Mouse (Mus musculus) heart, adult 18-20 months (tissue): ENCODE measurements around the gene Cxcl15. TPM values are rescaled to one million over a fixed set of nuclear protein-coding genes. Genes with fewer than 3 reads are reported as not detected.

Source experiments
- DNase-seq, 2 experiments: peaks; one replicate each; pipeline ENCODE4 v3.0.0; 2021 to 2022; ENCODE audit warnings: mixed read lengths in 1 of 2
- long read RNA-seq, 2 experiments: library from polyadenylated mRNA; stranded (forward); transcript quantifications; one replicate each; pipeline ENCODE4 v2.0.0; 2021
- total RNA-seq, 2 experiments: library from RNA; stranded (reverse); gene quantifications; 2 replicates each; pipeline ENCODE4 v1.2.3; 2021

Gene Cxcl15
- total RNA-seq: under 1 TPM in 1 of 2 experiments, not detected in 1; 0.18 TPM
- long read RNA-seq, experiment 1: 0 reads
- long read RNA-seq, experiment 2: 0 reads

DNA sequence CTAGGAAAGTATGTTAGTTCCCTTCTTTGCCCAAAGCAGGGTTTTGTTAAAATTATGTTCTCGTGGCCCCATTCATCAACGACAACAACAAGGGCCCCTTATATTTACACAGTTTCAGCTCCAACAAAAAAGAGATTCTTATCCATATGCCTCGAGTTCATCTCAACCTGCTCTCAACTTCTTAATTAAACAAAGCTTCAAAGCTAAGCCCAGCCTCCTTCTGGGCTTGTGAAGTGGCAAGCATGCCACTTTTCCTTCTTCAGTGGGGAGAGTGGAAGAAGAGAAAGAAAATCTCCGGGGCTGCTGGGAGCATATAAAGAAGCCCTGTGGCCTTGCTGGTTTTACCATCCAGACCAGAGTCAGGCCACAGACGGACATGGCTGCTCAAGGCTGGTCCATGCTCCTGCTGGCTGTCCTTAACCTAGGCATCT, at the start of gene Cxcl15:
Gene Cxcl15, plus strand, starts transcription at position 340 of the 431 bp plus-strand sequence.
- no peak for DNase-seq

DNA sequence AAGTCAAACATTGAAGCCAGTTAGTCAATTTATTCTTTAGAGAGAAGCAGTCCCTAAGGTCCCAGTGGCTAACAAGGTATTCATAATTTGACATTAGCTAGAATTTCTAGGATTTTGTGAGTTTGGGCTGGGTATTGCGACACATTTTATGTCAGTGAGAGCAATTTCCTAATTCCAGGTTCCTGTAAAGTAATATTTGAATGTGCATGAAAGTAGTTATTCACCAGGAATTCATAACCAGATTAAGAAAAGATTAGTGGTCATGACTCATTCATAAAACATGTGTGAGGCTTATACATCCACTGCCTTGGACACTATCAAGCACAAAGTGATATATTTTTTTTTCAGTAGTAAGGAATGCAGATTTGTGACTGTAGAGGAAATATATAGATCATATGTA, 40.4 kb upstream of the Cxcl15 start:
- DNase-seq: no peak

DNA sequence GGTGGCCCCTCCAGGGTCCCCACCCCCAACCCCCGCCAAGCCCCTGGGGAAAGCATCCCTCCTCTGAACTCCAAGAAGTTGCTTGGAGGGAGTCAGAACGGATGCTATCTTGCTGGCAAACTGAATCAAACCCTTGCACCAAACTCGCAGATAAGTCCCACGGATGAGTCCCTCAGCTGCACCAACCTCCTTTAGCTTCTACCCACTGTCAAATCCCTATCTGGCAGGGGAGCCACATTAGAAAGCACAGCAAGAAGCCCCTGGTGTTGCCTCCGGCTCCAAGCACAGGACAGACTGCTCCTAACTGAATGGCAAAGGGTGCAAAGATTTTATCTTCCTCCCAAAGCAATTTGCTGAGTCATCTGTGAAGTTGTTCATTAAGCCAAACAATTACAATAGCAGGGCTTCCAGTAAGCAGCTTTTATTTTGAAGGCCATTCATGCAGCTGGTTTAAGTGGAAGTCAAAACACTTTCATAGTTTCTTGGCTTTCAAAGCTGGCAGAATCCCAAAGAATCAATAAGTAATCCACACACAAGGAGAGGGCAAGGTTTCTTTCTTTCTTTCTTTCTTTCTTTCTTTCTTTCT, 36.2 kb upstream of the Cxcl15 start:
- DNase-seq: peak; percentile 42 to 52

DNA sequence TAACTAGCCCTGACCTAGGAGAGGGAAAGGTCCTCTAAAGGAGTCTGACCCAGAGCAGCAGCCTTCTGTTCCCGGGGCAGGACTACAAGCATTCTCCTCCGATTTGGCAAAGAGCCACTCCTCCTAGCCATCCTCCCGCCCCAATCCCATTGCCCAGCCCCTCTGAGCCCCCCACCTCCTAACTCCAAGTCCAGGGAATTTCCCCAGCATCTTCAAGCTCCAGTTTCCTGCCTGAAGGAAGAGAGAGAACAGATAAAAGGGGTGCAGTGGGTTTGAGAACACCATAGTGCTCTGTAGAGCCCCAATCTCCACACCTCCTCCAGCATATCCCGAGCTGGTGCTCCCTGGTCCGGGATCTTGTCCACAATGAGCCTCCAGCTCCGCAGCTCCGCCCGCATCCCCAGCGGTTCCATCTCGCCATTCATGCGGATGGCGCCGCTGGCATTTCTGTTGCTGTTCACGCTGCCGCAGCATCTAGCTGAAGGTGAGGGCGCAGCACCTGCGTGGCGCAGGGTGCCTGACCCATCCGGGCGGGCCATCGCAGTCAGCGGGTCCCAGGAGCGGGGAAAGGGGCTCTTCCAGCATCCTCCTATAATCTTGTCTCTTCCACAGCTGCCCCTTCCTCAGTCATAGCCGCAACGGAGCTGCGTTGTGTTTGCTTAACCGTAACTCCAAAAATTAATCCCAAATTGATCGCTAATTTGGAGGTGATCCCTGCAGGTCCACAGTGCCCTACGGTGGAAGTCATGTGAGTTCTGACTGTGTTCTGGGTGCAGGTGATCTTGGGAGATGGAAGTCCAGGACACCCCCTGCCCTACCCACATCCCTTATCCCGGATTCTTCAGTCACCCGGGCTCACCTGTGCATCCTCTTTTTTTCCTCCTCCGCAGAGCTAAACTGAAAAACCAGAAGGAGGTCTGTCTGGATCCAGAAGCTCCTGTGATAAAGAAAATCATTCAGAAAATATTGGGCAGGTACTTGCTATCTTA, 35.0 kb upstream of the Cxcl15 start, which contains the start of gene Cxcl5:
Gene Cxcl5, plus strand, starts transcription at position 284 of the 989 bp plus-strand sequence.
- peak in 1 of 2 experiments; percentile 30 for DNase-seq

DNA sequence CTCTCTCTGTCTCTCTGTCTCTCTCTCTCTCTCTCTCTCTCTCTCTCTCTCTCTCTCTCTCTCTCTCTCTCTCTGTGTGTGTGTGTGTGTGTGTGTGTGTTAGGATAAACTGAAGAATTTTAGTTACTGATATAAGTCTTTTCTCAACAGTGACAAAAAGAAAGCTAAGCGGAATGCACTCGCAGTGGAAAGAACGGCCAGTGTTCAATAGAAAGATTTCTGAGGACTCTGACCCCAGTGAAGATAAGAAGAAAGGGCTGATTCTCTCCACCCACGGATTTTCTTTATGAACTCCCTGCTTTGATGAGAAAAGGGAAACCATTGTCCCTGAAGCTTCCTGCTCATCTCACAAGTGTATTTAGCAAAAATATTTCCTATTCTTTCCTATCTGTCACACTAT, 34.0 kb upstream of the Cxcl15 start:
- no peak for DNase-seq

DNA sequence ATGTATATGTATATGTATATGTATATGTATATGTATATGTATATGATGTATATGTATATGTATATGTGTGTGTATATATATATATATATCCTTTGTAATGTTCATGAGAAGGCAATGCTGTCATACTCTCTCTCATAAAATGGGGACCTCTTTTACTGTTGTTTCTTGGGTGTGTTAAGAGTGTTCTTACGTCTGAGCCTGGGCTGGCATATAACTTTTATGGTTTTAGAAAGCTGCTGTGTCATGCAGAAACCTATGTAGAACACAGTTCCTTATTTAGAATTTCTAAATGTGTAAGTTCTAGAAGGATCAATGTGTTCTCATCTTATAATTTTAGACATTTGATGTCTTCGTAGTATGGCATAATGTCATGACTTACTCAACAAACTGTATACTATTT, 33.5 kb upstream of the Cxcl15 start:
- DNase-seq: no peak

DNA sequence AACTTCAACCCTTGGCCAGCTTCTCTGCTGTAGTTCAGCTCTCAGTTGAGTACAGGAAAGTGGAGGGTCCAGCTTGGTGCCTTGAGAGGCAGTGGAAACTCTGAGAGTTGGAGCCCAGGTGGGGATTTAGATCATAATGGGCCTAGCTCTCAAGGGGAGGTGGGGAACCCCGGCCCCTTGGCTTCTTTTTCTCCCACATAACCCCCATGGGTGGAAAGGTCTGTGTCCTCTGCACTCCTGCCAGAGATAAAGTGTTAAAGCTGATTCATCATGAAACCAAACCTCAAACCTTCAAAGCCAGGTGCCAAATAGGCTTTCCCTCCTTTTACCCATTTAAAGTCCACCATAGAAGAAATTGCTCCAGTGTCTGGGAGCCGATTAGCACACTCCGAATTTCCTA, 32.5 kb upstream of the Cxcl15 start:
- no peak for DNase-seq

DNA sequence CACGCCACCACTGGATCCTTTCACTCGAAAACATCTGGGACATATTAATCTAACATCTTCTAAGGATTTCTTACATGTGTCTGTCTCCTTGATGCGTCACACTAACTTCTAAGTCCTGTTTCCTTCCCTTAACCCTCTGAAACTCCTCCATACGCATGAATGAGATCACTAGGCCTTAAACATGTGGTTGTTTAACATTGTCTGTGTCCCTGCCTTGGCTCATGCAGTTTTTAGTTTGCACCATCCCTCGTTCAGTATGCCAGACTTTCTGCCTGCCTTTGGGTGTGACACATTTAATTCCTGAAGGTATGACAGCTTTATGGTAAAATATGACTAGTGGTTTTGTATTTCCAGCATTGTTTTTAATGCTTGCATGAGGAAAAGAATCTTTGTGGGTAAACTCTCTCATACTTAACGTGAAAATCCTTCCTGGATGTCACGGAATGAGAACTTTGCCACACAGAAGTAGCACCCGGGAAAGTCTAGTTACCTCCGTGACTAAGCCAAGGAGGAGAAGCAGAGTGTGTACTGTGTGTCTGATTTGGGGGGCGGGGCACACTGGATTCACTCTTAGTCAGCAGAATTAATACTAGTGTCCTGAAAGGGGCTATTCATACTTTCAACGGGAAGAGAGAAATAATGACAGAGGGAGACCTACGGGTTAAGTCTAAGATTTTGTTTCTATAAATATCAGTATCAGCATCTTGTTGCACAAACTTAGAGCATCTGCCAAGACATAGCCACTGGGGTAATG, 30.2 kb upstream of the Cxcl15 start:
- DNase-seq: no peak

DNA sequence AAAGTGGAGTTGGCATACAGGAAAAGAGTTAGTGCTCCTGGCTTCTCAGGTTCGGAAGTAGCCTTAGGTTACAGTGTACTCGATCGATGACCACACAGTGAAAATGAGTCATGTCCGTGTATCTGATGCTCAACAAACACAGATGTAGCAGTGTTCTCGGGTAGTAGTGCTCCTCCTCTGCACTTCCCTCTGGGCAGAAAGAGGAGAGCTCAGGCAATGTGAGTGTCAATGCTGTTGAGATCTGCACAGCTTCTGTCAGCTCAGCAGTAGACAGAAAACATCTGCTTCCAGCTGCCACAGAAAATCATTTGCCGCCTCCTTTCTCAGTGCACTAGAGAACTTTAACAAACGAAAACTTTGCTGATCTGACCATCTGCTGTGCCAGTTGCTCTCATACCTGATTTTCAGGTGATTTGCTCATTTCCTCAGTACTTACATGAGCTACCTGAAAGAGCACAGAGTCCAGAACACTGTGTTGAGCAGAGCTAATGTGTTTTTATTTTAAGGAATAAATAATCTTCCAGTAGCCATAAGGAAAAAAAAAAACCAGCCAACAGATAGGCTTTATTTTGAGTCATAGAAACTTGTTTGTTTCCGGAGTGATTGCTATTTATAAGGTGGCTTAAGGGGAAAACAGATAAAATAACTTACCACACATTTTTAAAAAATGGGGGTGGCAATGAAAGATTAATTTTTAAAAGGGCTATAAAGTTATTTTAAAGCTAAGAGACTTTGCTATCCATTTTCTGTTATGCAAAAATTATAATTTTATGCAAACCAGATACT, 28.3 kb upstream of the Cxcl15 start:
- no peak for DNase-seq

DNA sequence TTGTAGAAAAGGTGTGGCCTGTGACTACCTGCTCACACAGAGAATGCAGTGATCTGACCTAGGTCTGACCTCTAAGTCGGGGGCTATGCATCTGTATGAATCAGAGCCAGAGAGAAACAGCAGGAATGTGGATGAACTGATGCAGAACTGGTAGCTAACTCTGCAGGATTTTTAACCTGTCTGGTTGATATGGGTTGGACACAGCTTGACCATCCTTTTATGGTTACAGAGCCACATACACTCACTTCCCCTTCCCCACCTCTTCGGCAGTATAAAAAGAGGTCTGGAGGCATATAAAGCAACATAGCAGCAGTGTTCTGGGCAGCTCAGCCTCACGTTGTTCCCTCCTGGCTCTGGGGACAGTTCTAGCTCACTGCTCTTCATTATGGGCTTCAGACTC, 26.1 kb upstream of the Cxcl15 start, which contains the start of gene Ppbp:
Gene Ppbp, plus strand, starts transcription at position 301 of the 400 bp plus-strand sequence.
- no peak for DNase-seq

DNA sequence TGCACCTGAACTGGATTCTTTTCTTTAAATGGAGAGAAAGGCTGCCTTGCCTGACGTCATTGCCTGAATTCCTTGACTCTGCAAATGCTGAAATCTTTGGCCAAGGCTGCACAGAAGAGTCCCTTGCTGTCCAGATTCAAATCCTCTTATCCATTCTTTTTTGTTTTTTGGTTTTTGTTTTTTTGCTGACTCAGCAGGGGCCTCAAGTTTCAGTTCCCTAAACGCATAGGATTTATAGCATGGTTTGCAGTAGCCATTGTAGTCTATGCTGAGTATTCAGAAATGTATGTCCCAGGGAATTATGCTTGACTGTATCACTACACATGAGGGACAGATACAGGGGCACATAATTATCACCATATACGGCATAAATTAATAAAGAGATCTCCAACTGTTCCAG, 23.0 kb upstream of the Cxcl15 start:
- DNase-seq: peak; percentile 21 to 47

DNA sequence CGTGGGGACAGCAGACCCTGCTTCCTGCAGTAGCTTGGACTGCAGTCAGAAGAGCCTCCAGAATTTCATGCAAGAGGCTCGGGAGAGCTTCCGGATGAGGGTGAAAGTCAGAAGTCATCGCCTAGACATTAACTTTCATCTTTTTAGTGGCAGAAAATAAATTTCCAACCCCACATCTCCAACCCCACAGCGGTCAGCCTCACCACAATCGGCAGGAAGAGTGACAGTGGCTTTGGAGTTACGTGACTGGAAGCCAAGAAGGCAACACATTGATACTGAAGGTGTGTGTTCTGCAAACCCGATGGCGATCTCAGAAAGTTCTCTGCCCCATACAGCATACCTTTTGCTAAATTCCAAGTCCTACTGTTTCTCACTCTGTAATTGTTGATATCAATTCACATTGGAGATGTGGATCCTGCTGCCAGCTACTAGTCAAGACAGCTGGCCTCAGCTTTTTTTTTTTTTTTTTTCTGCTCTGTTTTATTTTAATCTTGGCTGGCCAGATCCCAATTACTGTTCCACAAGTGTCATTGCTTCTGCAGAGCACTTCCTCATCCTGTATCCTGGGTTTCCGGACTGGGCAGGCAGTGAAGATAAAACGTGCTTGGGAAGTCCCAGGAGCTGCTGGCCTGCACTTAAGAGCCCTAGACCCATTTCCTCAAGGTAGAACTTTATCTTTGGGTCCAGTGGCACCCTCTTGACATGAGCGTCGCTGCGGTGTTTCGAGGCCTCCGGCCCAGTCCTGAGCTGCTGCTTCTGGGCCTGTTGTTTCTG, 22.3 kb upstream of the Cxcl15 start, which contains the start of gene Pf4:
Gene Pf4, plus strand, starts transcription at position 556 of the 774 bp plus-strand sequence.
- DNase-seq: peak; percentile 66 to 87

DNA sequence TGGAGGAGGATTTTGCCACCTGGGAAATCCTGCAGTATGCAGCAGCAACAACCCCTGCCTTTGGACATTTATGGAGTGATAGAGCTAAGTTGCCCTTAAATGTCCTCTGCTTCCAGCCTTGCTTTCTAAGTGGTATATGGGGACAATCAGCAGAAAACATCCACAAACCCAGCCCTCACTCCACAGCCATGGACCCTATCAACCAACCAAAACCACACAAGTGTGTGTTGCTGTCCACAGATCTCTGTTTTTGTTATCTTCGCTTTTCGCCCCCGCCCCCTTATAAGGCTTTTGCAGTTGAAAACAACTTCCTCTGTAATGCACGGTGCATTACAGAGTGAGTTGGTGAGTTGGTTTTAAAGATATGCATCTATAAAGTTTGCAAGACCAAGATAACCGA, 18.8 kb upstream of the Cxcl15 start:
- DNase-seq: no peak

DNA sequence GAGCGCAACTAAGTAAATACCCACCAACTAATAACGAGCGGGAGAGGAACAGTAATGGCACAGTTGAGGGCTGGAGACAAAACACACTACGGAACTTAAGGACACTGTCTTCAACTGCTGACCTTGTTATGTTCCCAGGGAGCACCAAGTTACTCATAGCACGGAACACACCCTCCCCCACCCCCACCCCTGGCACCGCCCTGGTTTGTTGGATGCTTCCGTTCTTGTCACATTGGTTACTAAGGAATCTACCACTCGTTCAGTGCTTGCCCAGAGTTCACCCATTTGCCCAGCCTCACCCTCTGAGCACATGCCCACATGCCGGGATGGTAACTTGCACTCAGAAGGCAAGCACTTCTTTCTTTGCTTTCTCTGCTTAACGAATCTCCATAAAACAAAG, 16.7 kb upstream of the Cxcl15 start:
- no peak for DNase-seq

DNA sequence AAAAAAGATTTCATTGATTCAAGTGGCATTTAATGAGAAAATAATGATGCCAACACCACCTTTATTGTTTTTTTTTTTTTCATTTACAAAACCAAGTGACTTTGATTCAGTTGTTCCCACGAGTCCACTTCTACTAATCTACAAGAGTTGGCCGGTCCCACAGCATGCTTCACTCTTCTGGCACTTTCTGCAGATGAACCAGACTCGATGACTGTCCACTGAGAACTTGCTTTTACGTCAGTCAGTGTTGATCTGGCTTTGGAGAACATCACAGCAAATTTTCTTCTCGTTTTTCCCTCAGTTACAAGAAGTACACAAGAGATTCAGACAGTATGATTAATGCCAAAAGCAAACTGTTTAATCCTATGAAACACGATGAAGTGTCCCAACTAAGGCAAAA, 15.5 kb upstream of the Cxcl15 start:
- peak; percentile 30 to 49 for DNase-seq

DNA sequence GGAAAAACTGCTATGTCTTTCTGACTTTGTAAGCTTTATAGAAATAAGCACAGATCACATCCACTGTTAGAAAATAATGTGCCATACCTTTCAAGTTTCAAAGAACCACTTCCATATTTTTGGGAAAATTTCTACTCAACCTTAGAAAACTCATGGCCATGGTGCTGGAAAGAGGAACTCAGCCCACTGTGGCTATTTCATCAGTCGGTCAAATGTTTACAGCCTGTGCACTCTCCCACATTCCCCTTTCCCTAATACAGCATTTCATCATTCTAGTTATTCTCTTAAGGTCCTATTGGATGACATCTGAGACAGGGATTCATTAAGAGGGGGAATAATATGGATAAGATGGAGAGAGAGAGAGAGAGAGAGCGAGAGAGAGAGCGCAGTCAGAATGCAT, 10.6 kb upstream of the Cxcl15 start:
- no peak for DNase-seq

DNA sequence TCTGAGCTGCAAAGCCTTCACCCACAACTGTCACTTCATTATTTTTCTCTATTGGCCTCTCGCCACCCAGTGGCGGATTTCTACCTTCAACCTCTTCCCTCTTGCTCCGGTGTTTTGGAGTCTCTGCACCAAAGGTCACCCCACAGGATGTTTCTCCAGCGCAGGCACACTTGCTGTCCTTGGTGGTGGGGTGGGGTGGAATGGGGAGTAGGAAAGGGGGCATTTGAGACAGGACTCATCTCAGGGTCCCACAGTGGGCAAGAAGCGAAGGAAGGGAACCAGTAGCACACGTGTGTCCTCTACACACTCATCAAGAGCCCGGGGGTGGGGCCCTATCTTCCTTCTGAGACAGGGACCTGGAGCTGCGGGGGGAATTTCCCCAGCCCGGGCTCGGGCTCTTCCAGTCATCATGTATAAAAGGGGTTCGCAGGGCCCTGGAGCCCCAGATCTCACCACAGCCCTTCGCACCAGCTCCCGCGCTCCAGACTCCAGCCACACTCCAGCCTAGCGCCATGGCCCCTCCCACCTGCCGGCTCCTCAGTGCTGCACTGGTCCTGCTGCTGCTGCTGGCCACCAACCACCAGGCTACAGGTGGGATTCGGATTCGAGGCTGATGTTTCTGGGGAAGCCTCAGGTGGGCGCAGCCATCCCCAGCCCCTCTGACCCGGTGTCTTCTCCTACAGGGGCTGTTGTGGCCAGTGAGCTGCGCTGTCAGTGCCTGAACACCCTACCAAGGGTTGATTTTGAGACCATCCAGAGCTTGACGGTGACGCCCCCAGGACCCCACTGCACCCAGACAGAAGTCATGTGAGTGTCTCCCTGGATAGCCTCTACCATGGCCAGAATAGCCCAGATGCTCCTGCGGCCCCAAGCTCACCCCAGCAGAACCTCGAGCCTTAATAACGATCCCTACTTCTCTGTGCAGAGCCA, 8.4 kb upstream of the Cxcl15 start, which contains the start of gene Cxcl3:
Gene Cxcl3, plus strand, starts transcription at position 445 of the 930 bp plus-strand sequence.
- peak in 1 of 2 experiments; percentile 25 for DNase-seq

DNA sequence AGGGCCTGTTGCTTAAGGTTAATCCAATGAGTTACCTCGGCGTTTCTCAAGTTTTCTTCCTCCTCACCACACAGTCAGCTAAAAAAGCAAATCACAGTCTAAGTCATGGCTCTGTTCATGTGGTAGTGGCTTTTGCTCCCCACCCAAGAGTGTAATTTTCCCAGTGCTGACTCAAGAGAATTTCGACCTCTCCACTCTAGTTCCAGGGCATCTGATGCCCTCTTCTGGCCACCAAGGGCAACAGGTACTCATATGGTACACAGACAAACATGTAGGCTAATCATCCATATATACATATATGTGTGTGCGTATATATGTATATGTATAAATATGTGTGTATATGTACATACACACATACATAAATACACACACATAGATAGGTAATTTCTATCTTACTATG, 6.2 kb upstream of the Cxcl15 start:
- no peak for DNase-seq

DNA sequence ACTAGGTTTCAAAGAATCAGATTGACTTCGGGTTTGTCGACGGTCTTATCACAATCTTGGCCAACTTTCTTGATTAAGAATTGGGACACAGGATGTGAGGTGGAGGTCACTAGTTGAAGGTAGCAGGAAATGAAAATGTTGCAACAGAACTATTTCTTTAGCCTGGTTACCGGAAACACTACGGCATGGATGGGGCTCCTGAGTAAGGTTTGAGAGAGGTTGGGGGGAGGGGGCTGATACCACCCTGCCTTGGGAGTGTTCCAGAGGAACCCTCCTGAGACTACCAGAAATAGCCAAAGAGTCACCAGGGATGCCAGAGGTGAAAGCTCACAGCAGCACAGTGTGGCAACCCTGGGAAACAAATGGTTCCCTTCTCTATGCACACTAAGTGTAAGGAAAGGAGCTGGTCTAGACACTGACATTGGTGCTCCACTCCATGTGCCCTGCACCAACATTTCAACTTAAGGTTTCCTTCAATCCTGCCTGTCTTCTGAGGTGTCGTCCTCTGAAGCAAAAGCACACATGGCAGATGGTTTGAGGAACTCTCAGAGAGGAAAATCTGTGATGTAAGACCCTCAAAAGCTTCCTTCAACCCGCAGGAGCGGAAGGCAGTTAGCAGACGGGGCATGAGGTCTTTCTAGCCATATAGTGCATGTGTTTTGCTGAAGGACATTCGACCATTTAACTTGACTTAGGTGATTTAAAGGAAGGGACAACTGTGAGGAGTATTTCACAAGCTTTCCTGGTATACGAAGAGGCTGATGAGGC, 4.8 kb upstream of the Cxcl15 start:
- no peak for DNase-seq
